Mouse (Mus musculus) MEL (cell line): ENCODE results near the gene Bcl3. TPM values are rescaled to one million over a fixed set of nuclear protein-coding genes. Genes with fewer than 3 reads are reported as not detected.

Experiments
- DNase-seq: peaks from one replicate; pipeline ENCODE4 v3.0.0; 2011; ENCODE audit warnings: low read depth, low spot score
- H3K27ac ChIP-seq: 2 replicates; pipeline ENCODE4 v1.5.1; 2012; ENCODE audit warnings: low read depth, mild to moderate bottlenecking, control low read depth, low read length, moderate library complexity; ENCODE audit not compliant: control insufficient read depth
- H3K27me3 ChIP-seq, 2 experiments: fragments of 150-350 bp in 1 of 2; sonication (generic) in 1 of 2; 2 replicates each; pipeline ENCODE4 v1.6.1; 2012; ENCODE audit warnings: low read length in 2 of 2, mild to moderate bottlenecking in 2 of 2, improper control_type of control experiment in 1 of 2, moderate library complexity in 1 of 2; ENCODE audit not compliant: insufficient read depth in 2 of 2, control insufficient read depth in 1 of 2
- H3K36me3 ChIP-seq, 2 experiments: 2 replicates each; pipeline ENCODE4 v1.6.1; 2012 to 2014; ENCODE audit warnings: low read length in 2 of 2, improper control_type of control experiment in 1 of 2, inconsistent platforms in 1 of 2, mild to moderate bottlenecking in 1 of 2; ENCODE audit not compliant: insufficient read depth in 2 of 2, control insufficient read depth in 1 of 2
- H3K4me1 ChIP-seq, 2 experiments: fragments of 150-350 bp in 1 of 2; sonication (generic) in 1 of 2; 2 replicates each; pipeline ENCODE4 v1.6.1; 2012; ENCODE audit warnings: low read length in 2 of 2, improper control_type of control experiment in 1 of 2, mild to moderate bottlenecking in 1 of 2; ENCODE audit not compliant: insufficient read depth in 2 of 2, control insufficient read depth in 1 of 2
- H3K4me3 ChIP-seq, 2 experiments: fragments of 150-350 bp in 1 of 2; sonication (generic) in 1 of 2; 2 replicates each; pipeline ENCODE4 v1.5.1; 2012; ENCODE audit warnings: low read depth in 2 of 2, low read length in 2 of 2, mild to moderate bottlenecking in 2 of 2, moderate library complexity in 2 of 2, control low read depth in 1 of 2, improper control_type of control experiment in 1 of 2; ENCODE audit not compliant: control insufficient read depth in 1 of 2, insufficient read depth in 1 of 2
- H3K79me2 ChIP-seq: 2 replicates; pipeline ENCODE4 v1.6.1; 2012; ENCODE audit warnings: mild to moderate bottlenecking, low read length, moderate library complexity; ENCODE audit not compliant: control insufficient read depth, poor library complexity, insufficient read depth
- H3K9ac ChIP-seq: 2 replicates; pipeline ENCODE4 v1.6.1; 2012; ENCODE audit warnings: low read depth, mild to moderate bottlenecking, control low read depth, low read length, moderate library complexity; ENCODE audit not compliant: control insufficient read depth, poor library complexity, severe bottlenecking
- H3K9me3 ChIP-seq: fragments of 150-350 bp; sonication (generic); replicated peaks from 2 replicates; pipeline ENCODE4 v1.6.1; 2012; ENCODE audit warnings: mild to moderate bottlenecking, low read length, improper control_type of control experiment, moderate library complexity; ENCODE audit not compliant: insufficient read depth
- BHLHE40 ChIP-seq: IDR thresholded peaks from 2 replicates; pipeline ENCODE4 v1.6.1; 2012; ENCODE audit warnings: low read depth, mild to moderate bottlenecking, inconsistent platforms, low read length, improper control_type of control experiment, borderline replicate concordance
- CHD1 ChIP-seq: IDR thresholded peaks from 2 replicates; pipeline ENCODE4 v1.6.1; 2012; ENCODE audit warnings: low read depth, mild to moderate bottlenecking, inconsistent platforms, low read length, improper control_type of control experiment
- CHD2 ChIP-seq: IDR thresholded peaks from 2 replicates; pipeline ENCODE4 v1.6.1; 2011; ENCODE audit warnings: low read length, improper control_type of control experiment
- CTCF ChIP-seq, 3 experiments: IDR thresholded peaks in 2 of 3; conservative IDR thresholded peaks in 1 of 3; 2 replicates each; pipeline ENCODE4 v1.5.1; 2011 to 2012; ENCODE audit warnings: low read length in 3 of 3, low read depth in 2 of 3, mild to moderate bottlenecking in 2 of 3, improper control_type of control experiment in 1 of 3, inconsistent platforms in 1 of 3, mixed read lengths in 1 of 3, moderate library complexity in 1 of 3; ENCODE audit not compliant: control insufficient read depth in 1 of 3, insufficient read depth in 1 of 3, poor library complexity in 1 of 3, severe bottlenecking in 1 of 3
- EP300 ChIP-seq, 2 experiments: IDR thresholded peaks; 2 replicates each; pipeline ENCODE4 v1.6.1; 2011; ENCODE audit warnings: improper control_type of control experiment in 2 of 2, low read length in 2 of 2, low read depth in 1 of 2, mild to moderate bottlenecking in 1 of 2
- ETS1 ChIP-seq: IDR thresholded peaks from 2 replicates; pipeline ENCODE4 v1.6.1; 2012; ENCODE audit warnings: low read depth, mild to moderate bottlenecking, inconsistent platforms, low read length, improper control_type of control experiment, moderate library complexity
- GABPA ChIP-seq: IDR thresholded peaks from 2 replicates; pipeline ENCODE4 v1.6.1; 2012; ENCODE audit warnings: low read depth, mild to moderate bottlenecking, inconsistent platforms, low read length, improper control_type of control experiment, moderate library complexity
- GATA1 ChIP-seq: IDR thresholded peaks from 2 replicates; pipeline ENCODE4 v1.6.1; 2011; ENCODE audit warnings: low read depth, low read length, improper control_type of control experiment
- HCFC1 ChIP-seq: IDR thresholded peaks from 2 replicates; pipeline ENCODE4 v1.6.1; 2012; ENCODE audit warnings: low read depth, mild to moderate bottlenecking, inconsistent platforms, low read length, improper control_type of control experiment, moderate library complexity
- KAT2A ChIP-seq: conservative IDR thresholded peaks from 2 replicates; pipeline ENCODE4 v1.6.1; 2012; ENCODE audit warnings: low read depth, low read length, improper control_type of control experiment, inconsistent platforms
- MAFK ChIP-seq: IDR thresholded peaks from 2 replicates; pipeline ENCODE4 v1.6.1; 2011; ENCODE audit warnings: low read depth, mild to moderate bottlenecking, low read length, improper control_type of control experiment, borderline replicate concordance
- MAX ChIP-seq: IDR thresholded peaks from 2 replicates; pipeline ENCODE4 v1.6.1; 2011; ENCODE audit warnings: low read length, improper control_type of control experiment
- MAZ ChIP-seq: IDR thresholded peaks from 2 replicates; pipeline ENCODE4 v1.6.1; 2012; ENCODE audit warnings: low read depth, mild to moderate bottlenecking, inconsistent platforms, low read length, improper control_type of control experiment
- MXI1 ChIP-seq: IDR thresholded peaks from 2 replicates; pipeline ENCODE4 v1.6.1; 2011; ENCODE audit warnings: mild to moderate bottlenecking, low read depth, low read length, improper control_type of control experiment
- MYB ChIP-seq: IDR thresholded peaks from 2 replicates; pipeline ENCODE4 v1.6.1; 2011; ENCODE audit warnings: mild to moderate bottlenecking, low read depth, low read length, improper control_type of control experiment
- POLR2A ChIP-seq, 2 experiments: IDR thresholded peaks; 2 replicates each; pipeline ENCODE4 v1.6.1; 2011 to 2012; ENCODE audit warnings: low read length in 2 of 2, mild to moderate bottlenecking in 2 of 2, control low read depth in 1 of 2, improper control_type of control experiment in 1 of 2, low read depth in 1 of 2, moderate library complexity in 1 of 2; ENCODE audit not compliant: control insufficient read depth in 1 of 2, insufficient read depth in 1 of 2, poor library complexity in 1 of 2
- POLR2AphosphoS5 ChIP-seq: IDR thresholded peaks from 2 replicates; pipeline ENCODE4 v1.6.1; 2012; ENCODE audit warnings: low read depth, borderline replicate concordance, mild to moderate bottlenecking, inconsistent platforms, low read length, moderate library complexity, mixed read lengths
- RAD21 ChIP-seq: IDR thresholded peaks from 2 replicates; pipeline ENCODE4 v1.6.1; 2011; ENCODE audit warnings: mild to moderate bottlenecking, low read depth, low read length, improper control_type of control experiment
- SMC3 ChIP-seq: IDR thresholded peaks from 2 replicates; pipeline ENCODE4 v1.6.1; 2011; ENCODE audit warnings: low read depth, low read length, improper control_type of control experiment
- TAL1 ChIP-seq: IDR thresholded peaks from 2 replicates; pipeline ENCODE4 v1.6.1; 2012; ENCODE audit warnings: mild to moderate bottlenecking, inconsistent platforms, low read length, moderate library complexity, mixed read lengths
- TBP ChIP-seq: IDR thresholded peaks from 2 replicates; pipeline ENCODE4 v1.8.0; 2011; ENCODE audit warnings: low read depth, low read length, improper control_type of control experiment
- TCF12 ChIP-seq: IDR thresholded peaks from 2 replicates; pipeline ENCODE4 v1.6.1; 2014; ENCODE audit warnings: low read depth, mild to moderate bottlenecking, inconsistent platforms, low read length, improper control_type of control experiment, moderate library complexity
- USF2 ChIP-seq, 2 experiments: IDR thresholded peaks; 2 replicates each; pipeline ENCODE4 v1.6.1; 2011 to 2012; ENCODE audit warnings: improper control_type of control experiment in 2 of 2, low read length in 2 of 2, borderline replicate concordance in 1 of 2, inconsistent platforms in 1 of 2, low read depth in 1 of 2, mild to moderate bottlenecking in 1 of 2; ENCODE audit not compliant: insufficient read depth in 1 of 2
- ZC3H11A ChIP-seq: IDR thresholded peaks from 2 replicates; pipeline ENCODE4 v1.6.1; 2012; ENCODE audit warnings: low read depth, mild to moderate bottlenecking, inconsistent platforms, low read length, improper control_type of control experiment
- polyA plus RNA-seq, 2 experiments: library from polyadenylated mRNA; stranded (reverse) in 1 of 2; unstranded in 1 of 2; fragments of >175 nt in 1 of 2; fragments of >200 nt in 1 of 2; gene quantifications; 2 replicates each; pipeline versions ENCODE4 v1.2.1 to v1.2.4; 2012; ENCODE audit warnings: low replicate concordance in 2 of 2, low read depth in 1 of 2; ENCODE audit not compliant: insufficient read length in 2 of 2, insufficient read depth in 1 of 2, missing spikeins in 1 of 2
- total RNA-seq: library from RNA; depleted of rRNA; stranded (reverse); fragments of 300-350 nt; gene quantifications from 2 replicates; pipeline ENCODE4 v1.2.3, GENCODE M21; 2012

The Bcl3 gene
- total and polyA plus RNA-seq, 3 experiments = 2.7 to 6.7 TPM; not detected in 1

DNA sequence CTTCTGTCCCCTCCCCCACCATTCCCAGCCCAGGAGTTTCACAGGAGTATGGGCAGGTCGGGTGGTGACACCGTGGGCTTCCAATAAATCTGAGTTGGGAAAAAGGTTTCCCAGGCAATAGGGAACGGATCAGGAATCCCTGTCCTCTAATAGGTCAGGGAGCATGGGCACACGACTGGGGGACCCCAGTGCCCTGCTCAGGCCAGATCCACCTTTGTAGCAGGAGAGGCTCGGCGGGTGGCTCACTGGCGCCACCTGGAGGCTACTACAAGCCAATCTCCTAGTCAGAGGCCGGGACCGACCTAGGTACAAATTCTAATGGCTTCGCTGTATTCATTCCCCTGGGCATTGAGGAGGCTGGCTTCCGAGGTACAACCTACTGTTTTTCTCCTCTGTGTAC is 21.0 kb upstream of the Bcl3 start:
- Histone ChIP-seq H3K27me3 (no peaks in the 10 kb centered on the region), H3K4me3 (no peak overlapping the region), H3K9me3 (no peaks in the 10 kb centered on the region), H3K79me2 (no peaks in the 10 kb centered on the region), H3K27ac (no peak overlapping the region), H3K4me1 (no peaks in the 10 kb centered on the region; a peak in 1 of 4 replicates), H3K9ac (no peak overlapping the region), H3K36me3 (no peaks in the 10 kb centered on the region)
- peak; percentile 64 for DNase-seq
- TF ChIP-seq USF2 (IDR thresholded peaks at IDR 0.05; ENCODE audit: borderline replicate concordance in 1 of 2, insufficient read depth in 1 of 2, low read depth in 1 of 2, low read length in 2 of 2) = no peak
- no peak for TF ChIP-seq HCFC1
- no peak for TF ChIP-seq CHD1
- TF ChIP-seq ZC3H11A = peak; percentile 75
- peak; percentile 88 to 92 (median 90) for TF ChIP-seq CTCF (IDR thresholded peaks at IDR 0.05 in 2 of 3, conservative IDR thresholded peaks at IDR 0.05 in 1 of 3; ENCODE audit: control insufficient read depth in 1 of 3, insufficient read depth in 1 of 3, low read depth in 2 of 3, low read length in 3 of 3, poor library complexity in 1 of 3, severe bottlenecking in 1 of 3)
- no peak for TF ChIP-seq KAT2A
- TF ChIP-seq RAD21 = peak; percentile 78
- peak; percentile 96 for TF ChIP-seq SMC3

DNA sequence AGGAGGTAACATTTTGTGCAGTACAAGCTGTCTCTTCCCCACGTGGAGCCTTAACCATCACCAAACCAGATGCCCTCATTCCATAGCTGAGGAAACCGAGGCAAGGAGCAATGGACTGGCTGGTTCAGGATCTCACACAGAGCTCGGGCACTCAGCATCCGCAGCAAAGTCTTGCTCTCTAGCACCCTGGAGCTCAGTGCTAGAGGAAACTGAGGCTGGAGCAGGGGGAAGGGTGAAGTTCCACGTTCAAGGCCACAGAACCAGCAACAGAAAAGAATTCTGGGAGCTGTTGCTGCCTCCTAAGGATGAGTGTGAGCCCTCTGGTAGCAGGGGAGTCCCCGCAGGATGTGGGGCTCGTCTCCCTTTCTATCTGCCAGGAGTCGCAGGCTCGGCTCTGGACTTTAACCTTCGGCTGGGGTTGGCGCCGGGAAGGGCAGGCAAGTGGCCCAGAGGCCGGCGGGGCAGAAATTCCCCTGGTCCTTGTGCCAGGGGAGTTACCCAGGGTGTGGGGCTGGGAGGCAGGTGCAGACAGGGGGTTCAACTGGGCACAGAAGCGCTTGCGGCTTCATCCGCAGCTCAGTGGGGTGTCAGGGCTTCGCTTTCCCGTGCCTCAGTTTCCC is 20.4 kb upstream of the Bcl3 start:
- Histone ChIP-seq H3K27me3 (no peaks in the 10 kb centered on the region), H3K36me3 (no peaks in the 10 kb centered on the region), H3K4me3 (no peak overlapping the region), H3K4me1 (no peaks in the 10 kb centered on the region; a peak in 1 of 4 replicates), H3K79me2 (no peaks in the 10 kb centered on the region), H3K27ac (no peak overlapping the region), H3K9ac (no peak overlapping the region), H3K9me3 (no peaks in the 10 kb centered on the region)
- no peak for TF ChIP-seq ETS1
- TF ChIP-seq MYB = no peak
- TF ChIP-seq TAL1 = no peak
- no peak for TF ChIP-seq BHLHE40
- TF ChIP-seq CHD2 = no peak
- no peak for DNase-seq

DNA sequence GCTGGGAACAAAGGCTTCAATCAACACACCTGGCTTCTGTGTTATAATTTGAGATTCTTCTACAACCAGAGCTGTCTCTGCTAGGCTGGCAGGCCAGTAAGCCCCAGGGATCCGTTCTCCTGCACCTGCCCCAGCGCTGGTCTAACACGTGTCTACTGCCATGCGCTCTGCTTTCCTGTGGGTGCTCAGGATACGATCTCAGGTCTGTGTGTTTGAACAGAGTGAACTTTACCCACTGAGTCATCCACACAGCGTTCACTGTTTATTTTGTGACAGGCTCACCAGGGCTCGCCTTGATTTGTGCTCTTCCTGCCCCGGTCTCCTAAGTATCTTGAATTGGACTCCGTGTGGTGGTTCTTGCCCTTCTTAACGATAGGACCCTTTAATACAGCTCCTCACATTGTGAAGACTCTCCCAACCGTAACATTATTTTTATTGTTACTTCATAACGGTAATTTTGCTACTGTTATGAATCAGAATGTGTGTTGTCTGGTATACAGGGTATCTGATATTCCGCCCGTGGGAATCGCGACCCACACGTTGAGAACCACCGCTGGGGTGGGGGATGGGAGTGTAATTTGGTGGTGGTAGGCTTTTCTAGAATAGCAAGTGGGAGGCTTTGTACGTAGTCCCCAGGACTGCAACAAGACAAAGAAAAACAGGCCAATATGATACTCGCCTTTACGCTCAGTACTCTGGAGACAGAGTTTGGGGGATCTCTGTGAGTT is 19.3 kb upstream of the Bcl3 start:
- H3K36me3 ChIP-seq = no peaks in the 10 kb centered on the region
- no peak for DNase-seq
- no peaks in the 10 kb centered on the region for H3K27me3 ChIP-seq
- H3K4me3 ChIP-seq = no peak overlapping the region
- H3K4me1 ChIP-seq = no peaks in the 10 kb centered on the region; a peak in 1 of 4 replicates
- no peaks in the 10 kb centered on the region for H3K9me3 ChIP-seq
- H3K79me2 ChIP-seq = no peaks in the 10 kb centered on the region
- H3K27ac ChIP-seq = no peak overlapping the region
- H3K9ac ChIP-seq = no peak overlapping the region
- TF ChIP-seq MAX = no peak
- TF ChIP-seq TAL1 = no peak
- no peak for TF ChIP-seq MXI1
- TF ChIP-seq TBP = no peak
- TF ChIP-seq ZC3H11A = no peak
- TF ChIP-seq RAD21 = no peak
- no peak for TF ChIP-seq EP300 (IDR thresholded peaks at IDR 0.05; ENCODE audit: low read depth in 1 of 2, low read length in 2 of 2)
- no peak for TF ChIP-seq GATA1
- no peak for TF ChIP-seq POLR2AphosphoS5
- no peak for TF ChIP-seq GABPA
- TF ChIP-seq KAT2A = no peak
- TF ChIP-seq SMC3 = no peak
- TF ChIP-seq MAFK = no peak
- TF ChIP-seq BHLHE40 = no peak
- no peak for TF ChIP-seq POLR2A (IDR thresholded peaks at IDR 0.05; ENCODE audit: control insufficient read depth in 1 of 2, insufficient read depth in 1 of 2, low read depth in 1 of 2, low read length in 2 of 2, poor library complexity in 1 of 2)
- TF ChIP-seq USF2 (IDR thresholded peaks at IDR 0.05; ENCODE audit: borderline replicate concordance in 1 of 2, insufficient read depth in 1 of 2, low read depth in 1 of 2, low read length in 2 of 2) = no peak
- TF ChIP-seq MAZ = no peak
- no peak for TF ChIP-seq TCF12
